Mouse (Mus musculus) mature B cell (primary cell): ENCODE results near the gene Defb19.

ENCODE experiments used
- in situ Hi-C: fragments of 300-500 bp; cut with MboI; formaldehyde crosslinking; loops from 2 replicates; pipeline ENCODE4 v1.14.3; 2019

Gene Defb19

DNA sequence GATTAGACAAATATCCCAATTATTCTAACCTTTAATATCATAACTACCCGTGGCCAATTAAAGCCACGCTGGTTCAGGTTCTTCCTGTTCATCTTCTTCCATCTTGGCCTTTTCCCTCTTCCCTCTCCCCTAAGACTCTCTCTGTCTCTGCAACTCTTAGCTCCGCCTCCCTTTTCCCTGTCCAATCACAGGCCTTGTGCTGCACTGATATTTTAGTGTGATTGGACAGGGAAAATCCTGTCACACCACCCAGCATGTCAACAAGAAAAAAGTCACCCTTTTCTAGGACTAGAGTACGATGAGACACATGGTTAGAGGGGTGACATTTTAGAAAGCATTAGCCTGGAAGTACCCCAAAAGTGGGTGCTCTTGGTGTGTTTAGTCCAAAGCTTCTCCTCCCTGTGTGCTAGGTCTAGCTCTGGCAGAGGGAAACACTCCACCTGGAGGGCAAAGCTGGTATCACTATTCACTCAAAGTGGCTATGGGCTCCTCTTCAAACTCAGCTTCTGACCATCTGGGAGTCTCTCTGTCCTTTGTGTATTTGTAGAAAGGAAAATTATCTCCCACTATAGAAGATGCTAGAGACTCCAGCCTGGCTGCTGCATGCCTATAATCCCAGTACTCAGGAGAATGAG, 6.9 kb upstream of the Defb19 start:
- in situ Hi-C loops: no loop called here

DNA sequence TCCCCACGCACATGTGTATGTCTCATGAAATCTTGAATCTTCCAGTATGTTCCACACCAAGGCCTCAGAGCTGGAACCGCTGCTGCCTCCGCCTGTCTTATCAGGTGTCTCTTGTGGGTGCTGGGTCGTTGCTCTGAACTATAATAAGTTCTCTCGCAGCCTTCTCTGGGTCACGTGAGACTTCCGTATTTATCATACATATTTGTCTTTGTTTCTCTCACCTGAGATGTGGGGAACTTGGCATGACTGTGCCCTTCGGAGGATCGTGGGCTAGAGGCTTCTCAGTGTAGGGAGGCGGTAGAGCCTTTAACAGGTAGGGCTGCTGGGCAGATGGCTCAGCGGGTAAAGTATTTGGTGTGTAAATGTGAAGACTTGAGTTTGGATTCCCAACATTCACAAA, 500 bp upstream of the Defb19 start:
- in situ Hi-C loops: no loop called here

DNA sequence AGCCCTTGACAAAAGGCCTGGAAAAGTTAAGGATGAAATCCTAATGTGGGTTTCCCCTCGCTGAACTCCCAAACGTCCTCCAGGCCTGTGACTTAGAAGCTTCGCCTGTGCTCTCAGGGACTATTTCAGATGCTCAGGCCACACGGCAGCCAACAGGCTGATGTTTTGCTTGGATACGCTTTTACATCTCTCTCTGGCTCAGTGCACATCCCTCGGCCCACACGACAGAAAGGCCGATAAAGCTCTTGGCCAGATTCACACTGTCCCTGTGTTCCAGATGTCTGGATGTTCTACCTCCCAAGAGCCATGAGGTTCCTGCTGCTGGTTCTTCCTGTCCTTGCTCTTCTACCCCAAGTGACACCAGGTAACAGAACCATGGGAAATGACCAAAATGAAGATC, 6.6 kb downstream of the Defb19 start:
- in situ Hi-C loops: no loop called here

DNA sequence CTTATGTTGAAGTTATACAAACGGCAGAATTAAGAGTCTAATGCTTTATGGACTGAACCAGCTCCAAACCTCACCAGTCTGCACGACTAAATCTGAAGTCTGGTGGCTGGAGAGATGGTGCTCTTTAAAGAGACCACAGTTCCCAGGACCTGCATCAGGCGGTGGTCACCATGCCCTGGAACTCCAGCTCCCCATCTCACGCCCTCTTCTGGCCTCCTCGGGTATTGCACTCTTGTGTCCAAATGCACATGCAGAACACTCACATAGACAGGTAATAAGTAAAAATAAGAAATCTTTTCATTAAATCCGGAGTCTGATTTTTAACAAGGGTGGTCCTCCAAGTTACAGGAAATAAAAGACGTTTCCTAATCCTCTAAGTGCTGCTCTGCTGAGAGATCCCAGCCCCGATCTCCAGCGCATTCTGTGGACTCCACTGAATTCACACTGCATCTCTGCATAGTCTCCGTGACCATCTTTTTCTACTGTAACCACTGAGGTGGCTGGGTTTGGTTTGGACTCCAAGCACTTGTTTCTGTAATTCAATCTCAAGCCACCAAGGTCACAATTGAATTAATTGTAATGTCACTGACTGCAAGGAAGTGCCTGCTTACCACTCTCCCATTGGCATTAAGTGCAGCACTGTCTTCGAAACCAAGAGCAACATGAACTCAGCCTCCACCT, 7.9 kb downstream of the Defb19 start, which contains the start of gene Defb21:
Gene Defb21 (plus strand): TSS at position 631 of the 681 bp plus-strand sequence.
- in situ Hi-C loops: no loop called here

DNA sequence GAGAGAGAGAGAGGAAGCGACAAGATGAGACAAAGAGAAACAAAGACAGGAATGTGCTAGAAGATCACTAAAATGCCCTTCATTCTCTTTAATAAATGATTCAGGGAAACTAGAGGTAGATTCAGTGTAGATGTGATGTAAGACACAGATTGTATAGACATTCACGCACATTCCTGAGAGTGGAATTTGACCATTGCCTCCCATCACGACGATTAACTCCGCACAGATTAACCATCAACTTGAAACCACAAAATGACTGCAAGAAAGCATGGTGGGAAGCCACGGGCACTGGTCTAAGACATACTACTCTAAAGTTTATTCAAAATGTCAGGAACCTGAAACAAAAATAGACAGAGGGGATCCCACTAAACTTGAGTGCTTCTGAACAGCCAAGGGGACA, 9.8 kb downstream of the Defb19 start:
- in situ Hi-C loops: no loop called here

DNA sequence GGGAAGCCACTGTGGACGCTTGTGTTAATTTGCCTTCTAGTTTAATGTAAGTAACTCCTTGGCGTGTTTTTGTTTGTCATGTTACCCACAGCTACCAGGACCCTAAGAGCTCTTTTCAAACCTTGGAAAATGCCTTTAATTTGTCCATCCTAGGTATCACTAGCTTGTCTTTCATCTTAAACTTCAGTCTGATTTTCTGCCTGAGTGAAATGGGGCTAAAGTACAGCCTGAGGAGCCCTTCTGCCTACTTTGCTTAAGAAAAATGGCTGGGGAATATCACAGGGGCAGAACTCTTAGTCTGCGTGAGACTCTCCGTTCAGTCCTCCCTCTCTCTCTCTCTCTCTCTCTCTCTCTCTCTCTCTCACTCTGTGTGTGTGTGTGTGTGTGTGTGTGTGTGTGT, 10.2 kb downstream of the Defb19 start:
- in situ Hi-C loops: no loop called here

DNA sequence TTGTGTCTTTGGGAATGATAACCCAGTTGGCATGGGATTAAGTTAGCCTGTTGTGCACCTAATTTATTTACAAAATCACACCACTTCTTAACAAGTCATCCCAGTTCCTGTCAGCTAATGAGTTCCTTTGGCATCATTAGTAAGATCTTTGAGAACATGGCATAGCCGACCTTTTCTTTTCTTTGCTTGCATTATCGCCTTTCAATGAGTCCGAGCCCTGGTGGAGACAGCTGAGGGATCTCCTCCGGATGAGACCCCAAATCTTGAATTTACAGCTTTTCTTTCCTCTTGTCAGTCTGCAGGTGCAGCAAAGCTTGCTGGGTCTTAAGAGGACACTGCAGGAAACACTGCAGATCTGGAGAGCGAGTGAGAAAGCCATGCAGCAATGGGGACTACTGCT, 11.1 kb downstream of the Defb19 start, which contains the start of gene Gm17416:
Gene Gm17416 (plus strand): TSS at position 301 of the 400 bp plus-strand sequence.
- in situ Hi-C loops: no loop called here

DNA sequence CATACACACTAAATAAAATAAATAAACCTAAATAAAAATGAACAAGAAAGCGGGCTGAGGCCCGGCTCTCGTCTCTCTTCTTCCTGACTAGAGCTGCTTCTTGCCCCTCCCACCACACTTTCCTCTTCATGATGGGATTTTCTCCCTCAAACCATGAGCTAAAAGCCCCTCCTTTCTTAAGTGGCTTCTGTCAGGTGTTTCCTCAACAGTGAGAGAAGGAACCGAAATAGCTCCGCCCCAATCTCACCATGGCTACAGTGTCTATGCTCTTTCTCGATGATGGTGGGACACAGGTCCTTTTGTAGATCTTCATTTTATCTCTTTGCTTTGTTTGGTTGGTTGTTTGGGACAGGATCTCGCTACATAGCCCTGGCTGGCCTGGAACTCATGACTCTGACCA, 23.5 kb downstream of the Defb19 start:
- in situ Hi-C loops: no loop called here

DNA sequence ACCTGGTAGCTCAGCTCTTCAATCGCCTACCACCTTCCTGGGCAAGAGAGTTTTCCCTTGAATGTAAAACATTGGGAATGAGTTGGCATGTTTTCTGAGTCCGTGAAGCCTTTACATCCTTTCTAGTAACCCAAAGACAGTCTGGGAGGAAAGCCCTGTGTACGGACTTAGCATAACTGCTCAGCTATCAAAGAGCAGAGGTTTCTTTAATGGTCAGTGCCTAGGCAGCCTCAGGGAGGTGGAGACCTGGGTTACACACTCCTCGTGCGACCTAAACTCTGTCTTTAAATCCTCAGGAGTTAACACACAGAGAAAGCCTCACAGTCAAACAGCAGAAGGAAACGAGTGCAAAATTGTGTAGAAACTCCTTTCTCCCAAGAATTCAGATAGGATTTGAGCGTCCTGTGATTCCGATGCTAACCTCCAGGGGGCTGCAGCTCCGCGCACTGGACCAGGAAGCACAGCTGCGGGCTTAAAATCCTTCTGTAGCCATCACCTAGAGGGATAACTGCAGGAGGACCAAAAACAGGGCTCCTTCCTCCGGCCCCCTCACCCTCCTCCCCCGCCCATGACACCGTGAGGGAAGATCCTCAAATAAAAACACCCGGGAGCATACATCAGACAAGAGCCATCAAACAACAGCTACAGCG, 26.2 kb downstream of the Defb19 start:
- in situ Hi-C loops: no loop called here

DNA sequence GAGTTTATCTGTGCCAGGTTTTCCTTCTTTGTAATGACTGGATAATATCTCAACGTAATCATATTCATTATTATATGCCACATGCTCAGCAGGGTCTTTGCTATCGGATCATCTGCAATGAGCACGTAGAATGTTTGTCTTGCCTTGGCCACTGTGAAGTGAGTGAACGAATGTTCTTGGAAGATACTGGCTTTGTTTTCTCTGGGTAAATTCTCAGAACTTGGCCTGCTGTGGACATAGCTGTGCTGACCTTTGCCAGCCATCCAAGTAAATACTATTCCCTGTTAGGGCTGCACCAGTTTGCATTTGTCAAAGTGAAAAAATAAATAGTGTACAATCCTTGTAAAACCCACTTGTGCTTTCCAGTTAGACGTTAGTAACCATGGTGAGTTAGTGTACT, 32.0 kb downstream of the Defb19 start:
- in situ Hi-C loops: no loop called here

DNA sequence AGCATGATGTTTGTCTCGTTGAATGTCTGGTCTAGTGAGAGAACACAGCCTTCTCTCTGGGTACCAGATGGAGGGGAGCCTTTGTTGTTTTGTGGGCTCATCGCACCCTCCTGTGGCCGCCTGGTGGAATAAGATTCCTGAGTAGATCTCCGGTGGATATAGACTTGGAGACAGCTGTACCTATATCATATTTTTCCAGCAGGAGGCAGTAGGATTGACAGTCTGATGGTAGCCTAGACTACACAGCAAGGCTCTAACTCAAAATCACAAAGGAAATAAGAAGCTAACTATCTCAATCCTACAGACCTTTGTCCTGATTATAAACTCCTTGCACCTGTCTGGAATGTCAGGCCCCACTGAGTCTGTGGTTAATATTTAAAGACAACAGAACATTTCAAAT, 35.4 kb downstream of the Defb19 start:
- in situ Hi-C loops: no loop called here

DNA sequence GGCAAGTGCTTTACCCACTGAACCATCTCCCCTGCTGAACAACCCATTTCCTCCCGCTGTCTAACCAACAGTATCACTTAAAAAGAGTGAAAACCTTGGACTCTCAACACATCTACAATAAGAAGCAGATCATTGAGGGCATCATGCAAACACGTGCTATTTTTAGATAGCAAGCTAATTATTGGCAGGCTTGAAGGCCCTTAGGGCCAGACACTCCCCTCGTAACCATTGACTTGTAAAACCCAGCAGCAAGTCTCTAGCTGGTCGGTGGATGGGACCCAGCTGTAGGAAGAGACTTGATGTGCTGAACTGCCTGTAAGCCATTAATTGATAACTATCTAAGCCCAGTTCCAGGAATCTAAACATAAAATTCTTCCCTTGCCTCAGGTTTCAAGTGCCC, 36.6 kb downstream of the Defb19 start:
- in situ Hi-C loops: no loop called here

DNA sequence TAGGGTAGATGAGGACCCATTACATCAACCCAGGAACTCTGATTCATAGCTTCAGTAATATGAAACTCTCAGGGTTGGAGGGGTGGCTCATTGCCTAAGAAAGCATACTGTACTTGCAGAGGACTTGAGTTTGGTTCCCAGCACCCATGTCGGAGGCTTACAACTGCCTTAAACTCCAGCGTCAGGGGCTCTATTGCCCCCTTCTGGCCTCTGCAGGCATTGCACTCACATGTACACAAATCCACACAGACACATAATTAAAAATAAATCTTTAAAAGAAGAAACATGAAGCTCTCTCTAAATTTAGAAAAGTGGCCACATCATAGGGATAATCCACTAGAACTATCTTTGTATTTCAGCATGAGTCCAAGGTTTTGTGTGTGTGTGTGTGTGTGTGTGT, 37.2 kb downstream of the Defb19 start:
- in situ Hi-C loops: no loop called here

DNA sequence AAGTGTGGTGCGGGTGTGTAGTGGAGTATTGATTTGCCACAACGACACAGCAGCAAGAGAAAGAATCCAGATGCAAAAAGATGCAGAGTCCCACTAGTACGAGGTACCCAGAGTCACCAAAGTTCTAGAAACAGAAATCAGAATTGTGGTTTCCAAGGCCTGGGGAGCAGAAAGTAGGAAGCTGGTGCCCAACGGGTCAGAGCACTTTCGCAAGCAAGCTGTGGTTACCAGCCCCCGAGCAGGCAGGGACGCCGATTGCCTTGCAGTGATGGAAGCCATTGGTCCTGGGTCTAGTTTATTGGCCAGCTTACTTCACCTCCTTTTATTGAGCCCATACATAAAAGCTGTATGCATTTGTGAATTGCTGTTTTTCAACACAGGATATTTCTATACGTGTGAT, 38.1 kb downstream of the Defb19 start:
- in situ Hi-C loops: no loop called here

DNA sequence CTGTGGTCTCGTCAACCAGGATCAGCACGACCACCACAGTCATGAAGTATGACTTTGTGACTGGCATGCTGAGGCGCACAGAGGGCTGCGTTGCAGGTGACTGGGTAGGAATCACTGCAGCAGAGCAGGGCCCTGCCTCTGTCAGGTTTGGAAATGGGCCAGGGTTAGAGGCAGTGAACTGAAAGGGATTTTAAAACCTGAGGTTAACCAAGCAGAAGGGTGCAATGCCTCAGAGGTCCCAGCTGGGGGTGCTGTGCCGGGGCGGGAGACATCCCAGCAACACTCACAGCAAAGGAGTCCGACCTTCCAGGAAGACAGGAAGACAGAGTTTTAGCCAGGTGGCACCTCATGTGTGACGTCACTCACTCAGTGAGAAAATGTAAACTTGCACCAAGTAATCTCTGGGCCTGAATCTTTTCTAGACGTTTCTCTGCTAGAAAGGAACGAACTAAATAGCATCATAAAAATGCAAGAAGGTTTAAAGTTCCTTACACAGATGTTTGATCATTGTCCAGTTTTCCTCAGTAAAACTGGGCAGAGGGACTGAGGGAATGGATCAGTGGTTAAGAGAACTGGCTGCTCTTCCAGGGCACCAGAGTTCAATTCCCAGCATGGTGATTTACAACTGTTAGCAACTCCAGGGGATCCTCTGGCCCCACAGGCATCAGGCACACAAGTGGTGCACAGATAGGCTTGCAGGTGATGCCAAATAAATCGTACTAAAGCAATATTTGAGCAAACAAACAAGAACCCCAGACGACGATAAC, 40.0 kb downstream of the Defb19 start, which contains the start of gene Defb29:
Gene Defb29 (minus strand): TSS at position 155 of the 767 bp plus-strand sequence.
- in situ Hi-C loops: no loop called here
